Mouse (Mus musculus) stomach, embryonic 14.5 days (tissue): Measurements from ENCODE around the gene Ilf2. TPM values are rescaled to one million over a fixed set of nuclear protein-coding genes. Genes with fewer than 3 reads are reported as not detected.

Experiments used
- ATAC-seq: fragments of 200-750 bp; cut with Nextera tagmentation; 2 replicates; pipeline ENCODE4 v1.8.0; 2017; ENCODE audit warnings: low read depth, moderate TSS enrichment; ENCODE audit not compliant: insufficient number of reproducible peaks, insufficient read depth, low FRiP score
- H3K27ac ChIP-seq: fragments of 300-500 bp; sonication (generic); 2 replicates; pipeline ENCODE4 v1.5.1; 2014; ENCODE audit warnings: mild to moderate bottlenecking, low read length, moderate library complexity, mixed read lengths
- H3K27me3 ChIP-seq: fragments of 300-500 bp; sonication (generic); 2 replicates; pipeline ENCODE4 v1.6.1; 2014; ENCODE audit warnings: low read length, control low read depth, mixed read lengths; ENCODE audit not compliant: control insufficient read depth, insufficient read depth
- H3K36me3 ChIP-seq: fragments of 300-500 bp; sonication (generic); 2 replicates; pipeline ENCODE4 v1.6.1; 2014; ENCODE audit warnings: mild to moderate bottlenecking, control low read depth, low read length, moderate library complexity, mixed read lengths; ENCODE audit not compliant: control insufficient read depth, insufficient read depth
- H3K4me1 ChIP-seq: fragments of 300-500 bp; sonication (generic); 2 replicates; pipeline ENCODE4 v1.6.1; 2014; ENCODE audit warnings: low read length, control low read depth, mixed read lengths; ENCODE audit not compliant: control insufficient read depth, insufficient read depth
- H3K4me2 ChIP-seq: fragments of 300-500 bp; sonication (generic); replicated peaks from 2 replicates; pipeline ENCODE4 v1.6.1; 2014; ENCODE audit warnings: low read depth, low read length, control low read depth
- H3K4me3 ChIP-seq: fragments of 300-500 bp; sonication (generic); 2 replicates; pipeline ENCODE4 v1.5.1; 2014; ENCODE audit warnings: low read depth, low read length, control low read depth
- H3K9ac ChIP-seq: fragments of 300-500 bp; sonication (generic); replicated peaks from 2 replicates; pipeline ENCODE4 v1.6.1; 2014; ENCODE audit warnings: low read depth, mild to moderate bottlenecking, control low read depth, low read length, moderate library complexity, mixed read lengths
- H3K9me3 ChIP-seq: fragments of 300-500 bp; sonication (generic); 2 replicates; pipeline ENCODE4 v1.6.1; 2016; ENCODE audit warnings: low read depth, low read length, control low read depth; ENCODE audit not compliant: control insufficient read depth
- WGBS: fragments of 180-500 bp; shearing (Covaris S2); extraction: QIAGEN DNeasy Blood & Tissue Kit; methylation state at CpG from one replicate; pipeline ENCODE4 v1.1.7; 2014; 5-methylcytosine and 5-hydroxymethylcytosine counted together
- polyA plus RNA-seq: library from polyadenylated mRNA; unstranded; fragments of >200 nt; fragmentation: Nextera tagmentation; extraction: Ambion mirVana; gene quantifications from 2 replicates; pipeline ENCODE4 v1.2.1, GENCODE M21; 2014

Ilf2 gene
- polyA plus RNA-seq, 1 experiment from 2014 or later, result 217 TPM

GRCm38 (mm10) chr3:90465686-90466310 lies 10.1 kb upstream of the Ilf2 start, which contains the start of gene Npr1:
Gene Npr1, minus strand, starts transcription at chr3:90465866.
- no peaks in the 10 kb centered on the region for H3K36me3 ChIP-seq
- H3K27me3 ChIP-seq, result peaks cover 11% of the 10 kb centered on the region
- peak within 1 kb of the TSS; percentile 52 for H3K4me3 ChIP-seq
- peaks cover 4% of the 10 kb centered on the region; the same call in 1 of the 2 replicates for H3K4me1 ChIP-seq
- peak within 1 kb of the TSS; percentile 33; the same call in 1 of the 2 replicates for H3K9ac ChIP-seq
- no peaks in the 10 kb centered on the region for H3K9me3 ChIP-seq
- H3K27ac ChIP-seq, result no peak within 1 kb of the TSS
- peak within 1 kb of the TSS; percentile 95 for H3K4me2 ChIP-seq
- peak; percentile 53 for ATAC-seq
- WGBS, result under 1% methylated on average over 35 of the region's 49 CpGs

GRCm38 (mm10) chr3:90466311-90466766 lies 9.6 kb upstream of the Ilf2 start:
- Histone ChIP-seq H3K9me3 (no peaks in the 10 kb centered on the region), H3K4me3 (peak overlapping the region; percentile 52), H3K4me2 (peak overlapping the region; percentile 95), H3K27ac (no peak overlapping the region), H3K4me1 (peaks cover 4% of the 10 kb centered on the region; the same call in 1 of the 2 replicates), H3K9ac (no peak overlapping the region), H3K27me3 (peaks cover 11% of the 10 kb centered on the region), H3K36me3 (no peaks in the 10 kb centered on the region)
- WGBS, result 0% methylated on average over 15 of the region's 15 CpGs
- ATAC-seq, result peak; percentile 44

GRCm38 (mm10) chr3:90467618-90468300 lies 8.2 kb upstream of the Ilf2 start:
- Histone ChIP-seq H3K4me2 (no peak overlapping the region), H3K4me3 (no peak overlapping the region), H3K36me3 (no peaks in the 10 kb centered on the region), H3K27me3 (peaks cover 11% of the 10 kb centered on the region), H3K9ac (no peak overlapping the region), H3K27ac (no peak overlapping the region), H3K9me3 (no peaks in the 10 kb centered on the region), H3K4me1 (peaks cover 4% of the 10 kb centered on the region; the same call in 1 of the 2 replicates)
- 95% methylated on average over 10 of the region's 10 CpGs for WGBS
- no peak for ATAC-seq

GRCm38 (mm10) chr3:90472213-90472612 lies 3.7 kb upstream of the Ilf2 start:
- Histone ChIP-seq H3K36me3 (no peaks in the 10 kb centered on the region; the same call in 1 of the 2 replicates), H3K4me3 (no peak overlapping the region), H3K27ac (no peak overlapping the region), H3K4me1 (0 out of 2 replicates have a peak, but pooled peaks cover 5% of the 10 kb centered on the region), H3K9ac (no peak overlapping the region), H3K27me3 (no peaks in the 10 kb centered on the region), H3K4me2 (no peak overlapping the region), H3K9me3 (no peaks in the 10 kb centered on the region)
- no peak for ATAC-seq
- WGBS, result 31% methylated on average over 3 of the region's 3 CpGs

GRCm38 (mm10) chr3:90475151-90475830 lies 635 bp upstream of the Ilf2 start:
- 34% methylated on average over 15 of the region's 16 CpGs for WGBS
- H3K4me3 ChIP-seq, result peak overlapping the region; percentile 31
- ATAC-seq, result no peak

GRCm38 (mm10) chr3:90486998-90487397 lies 11.1 kb downstream of the Ilf2 start:
- peaks cover 65% of the 10 kb centered on the region for H3K36me3 ChIP-seq
- H3K9me3 ChIP-seq, result no peaks in the 10 kb centered on the region
- peaks cover 10% of the 10 kb centered on the region; the same call in 1 of the 2 replicates for H3K4me1 ChIP-seq
- no peak overlapping the region for H3K27ac ChIP-seq
- H3K4me3 ChIP-seq, result no peak overlapping the region
- 82% methylated on average over 5 of the region's 5 CpGs for WGBS
- H3K9ac ChIP-seq, result no peak overlapping the region
- ATAC-seq, result no peak
- no peak overlapping the region for H3K4me2 ChIP-seq
- no peaks in the 10 kb centered on the region for H3K27me3 ChIP-seq

More at GRCm38 (mm10) chr3:90475151-90475830, 635 bp upstream of the Ilf2 start:
- Histone ChIP-seq H3K9ac (no peak overlapping the region), H3K27me3 (no peaks in the 10 kb centered on the region), H3K4me1 (0 out of 2 replicates have a peak, but pooled peaks cover 5% of the 10 kb centered on the region), H3K36me3 (peaks cover 21% of the 10 kb centered on the region), H3K9me3 (no peaks in the 10 kb centered on the region), H3K4me2 (peak overlapping the region; percentile 35), H3K27ac (no peak overlapping the region)

- no peak overlapping the region for H3K9ac ChIP-seq
- no peak overlapping the region for H3K27ac ChIP-seq
- no peak overlapping the region for H3K4me2 ChIP-seq
- peaks cover 49% of the 10 kb centered on the region for H3K36me3 ChIP-seq
- no peaks in the 10 kb centered on the region for H3K9me3 ChIP-seq
- ATAC-seq, result no peak
- peaks cover 10% of the 10 kb centered on the region; the same call in 1 of the 2 replicates for H3K4me1 ChIP-seq
- 78% methylated on average over 6 of the region's 6 CpGs for WGBS
- H3K27me3 ChIP-seq, result no peaks in the 10 kb centered on the region
- H3K4me3 ChIP-seq, result no peak overlapping the region
Observed at GRCm38 (mm10) chr3:90488576-90488975, 12.7 kb downstream of the Ilf2 start.

GRCm38 (mm10) chr3:90490696-90491256 lies 14.8 kb downstream of the Ilf2 start, which contains the start of gene Snapin:
Gene Snapin, minus strand, starts transcription at chr3:90491033.
- Histone ChIP-seq H3K4me3 (peak within 1 kb of the TSS; percentile 68), H3K4me1 (peaks cover 10% of the 10 kb centered on the region; the same call in 1 of the 2 replicates), H3K27ac (peak within 1 kb of the TSS; percentile 55; the same call in 1 of the 2 replicates), H3K9ac (peak within 1 kb of the TSS; percentile 52; the same call in 1 of the 2 replicates), H3K9me3 (no peaks in the 10 kb centered on the region), H3K4me2 (peak within 1 kb of the TSS; percentile 60), H3K27me3 (no peaks in the 10 kb centered on the region), H3K36me3 (peaks cover 34% of the 10 kb centered on the region)
- WGBS, result under 1% methylated on average over 37 of the region's 37 CpGs
- peak; percentile 98 for ATAC-seq
